Mouse (Mus musculus): ENCODE data around the gene Fhad1.

GRCm38 (mm10) chr4:141879074-141879473 lies 135.8 kb downstream of the Fhad1 start:
- TF ChIP-seq CTCF (IDR thresholded peaks at IDR 0.05; ENCODE audit: low read depth): no peak
- TF ChIP-seq EP300 (IDR thresholded peaks at IDR 0.05; ENCODE audit: low read depth): no peak

All from liver, embryonic 14.5 days (tissue).